Mouse (Mus musculus) left cerebral cortex, adult 18-20 months (tissue): ENCODE measurements around the gene Pth1r. TPM values are rescaled to one million over a fixed set of nuclear protein-coding genes. Genes with fewer than 3 reads are reported as not detected.

Experiments used
- DNase-seq, 2 experiments: peaks; one replicate each; pipeline ENCODE4 v3.0.0; 2021 to 2022; ENCODE audit warnings: low spot score in 2 of 2, mixed read lengths in 1 of 2
- total RNA-seq, 2 experiments: library from RNA; stranded (reverse); gene quantifications; 2 replicates each; pipeline ENCODE4 v1.2.3; 2021

Gene Pth1r
- total RNA-seq, 2 experiments from 2014 or later, result 5.3 to 6.9 TPM

DNA sequence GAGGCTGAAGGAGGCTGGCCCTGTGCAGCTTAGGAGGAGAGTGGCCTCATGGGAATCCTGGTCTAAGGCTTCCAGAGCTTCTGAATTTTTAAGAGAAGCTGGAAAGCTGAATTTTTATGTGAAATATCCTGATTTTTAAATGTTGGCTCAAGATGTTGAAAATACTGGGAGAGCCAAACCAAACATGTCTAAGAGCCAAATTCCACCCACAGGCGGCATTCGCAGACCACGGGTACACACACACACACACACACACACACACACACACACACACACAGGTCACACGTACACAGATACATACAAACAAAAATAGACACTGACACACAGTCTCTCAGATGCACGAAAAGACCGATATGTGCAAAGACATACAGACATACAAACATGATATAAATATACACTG, 28.9 kb downstream of the Pth1r start:
- DNase-seq, result no peak

- DNase-seq, result peak; percentile 60 to 66
These were observed 30.2 kb downstream of the Pth1r start for GRCm38 (mm10) chr9:110716775-110717174.

- no peak for DNase-seq
These were observed 31.5 kb downstream of the Pth1r start for GRCm38 (mm10) chr9:110715426-110715825.

GRCm38 (mm10) chr9:110713389-110713788, 33.6 kb downstream of the Pth1r start:
- no peak for DNase-seq

DNA sequence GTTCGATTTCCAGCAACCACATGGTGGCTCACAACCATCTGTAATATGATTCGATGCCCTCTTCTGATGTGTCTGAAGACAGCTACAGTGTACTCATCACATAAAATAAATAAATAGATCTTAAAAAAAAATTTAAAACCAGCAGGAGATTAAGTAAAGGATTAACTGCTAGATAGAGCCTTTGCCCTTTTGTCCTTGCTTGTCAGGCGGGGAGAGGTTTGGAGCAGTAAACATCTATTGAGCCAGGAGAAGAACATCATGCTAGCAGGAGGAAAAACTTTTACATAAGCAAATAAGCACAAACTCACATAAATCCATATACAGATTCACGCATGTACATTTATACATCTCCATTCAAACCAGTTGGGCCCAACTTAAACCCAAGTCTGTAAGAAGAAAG, 34.4 kb downstream of the Pth1r start:
- DNase-seq, result no peak

DNA sequence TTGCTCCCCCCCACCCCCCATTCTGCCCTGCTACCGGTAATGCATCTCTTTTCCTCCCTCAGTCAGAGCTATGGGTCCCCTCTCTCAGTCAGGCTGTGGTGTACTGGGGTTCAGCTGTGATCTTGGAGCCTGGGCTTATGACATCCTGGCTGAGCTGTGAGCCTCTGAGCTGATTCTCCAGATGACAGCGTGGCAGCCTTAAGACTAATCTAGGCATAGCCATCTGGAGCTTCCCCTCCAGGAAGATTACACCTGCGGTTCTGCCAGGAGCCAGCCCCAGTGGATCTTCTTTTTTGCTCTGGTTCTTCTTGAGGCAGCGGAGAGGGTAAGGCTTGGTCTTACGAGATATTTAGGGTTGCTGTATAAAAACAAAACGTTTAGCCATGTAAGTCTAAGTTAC, 34.9 kb downstream of the Pth1r start:
- DNase-seq, result no peak

DNA sequence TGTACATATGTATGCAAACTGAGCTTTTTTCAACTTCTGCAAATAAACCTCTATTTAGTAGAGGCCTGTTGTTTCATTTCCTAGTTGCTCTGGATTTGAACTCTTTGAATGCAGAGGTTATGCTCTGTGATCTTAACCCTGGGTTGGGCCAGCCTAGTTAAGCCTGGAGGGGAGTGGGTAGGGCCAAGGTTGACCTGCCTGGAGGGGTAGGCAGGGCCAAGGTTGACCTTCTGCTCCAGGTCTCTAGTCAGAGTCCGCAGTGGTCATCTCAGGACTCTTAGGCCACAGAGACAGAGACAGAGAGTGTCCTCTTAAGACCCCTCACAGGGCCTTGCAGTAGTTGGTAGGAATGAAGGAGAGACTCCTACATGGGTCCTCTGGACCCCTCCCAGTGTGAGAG, 35.4 kb downstream of the Pth1r start:
- no peak for DNase-seq

GRCm38 (mm10) chr9:110709640-110710258, 37.2 kb downstream of the Pth1r start:
- DNase-seq, result peak; percentile 70 to 71

DNA sequence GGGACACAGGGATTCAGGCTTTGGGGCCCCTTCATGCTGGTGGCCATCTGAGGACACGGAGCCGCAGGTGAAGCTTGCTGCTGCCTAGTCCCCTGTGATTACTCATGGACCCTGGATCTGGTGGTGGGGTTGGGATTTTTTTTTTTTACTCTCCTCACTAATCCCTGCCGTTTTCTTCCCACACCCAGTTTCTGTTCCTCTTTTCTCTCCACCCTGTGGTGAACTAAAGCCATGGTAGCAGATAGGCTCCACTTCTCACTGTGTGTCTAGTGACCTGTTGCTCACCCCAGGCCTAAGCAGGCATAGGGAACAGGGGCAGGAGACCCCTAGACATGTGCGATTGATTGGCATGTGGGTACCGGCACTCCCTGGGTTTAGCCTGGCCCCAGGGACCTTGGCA, 40.2 kb downstream of the Pth1r start:
- no peak for DNase-seq

GRCm38 (mm10) chr9:110703951-110704350, 43.0 kb downstream of the Pth1r start:
- DNase-seq, result no peak

DNA sequence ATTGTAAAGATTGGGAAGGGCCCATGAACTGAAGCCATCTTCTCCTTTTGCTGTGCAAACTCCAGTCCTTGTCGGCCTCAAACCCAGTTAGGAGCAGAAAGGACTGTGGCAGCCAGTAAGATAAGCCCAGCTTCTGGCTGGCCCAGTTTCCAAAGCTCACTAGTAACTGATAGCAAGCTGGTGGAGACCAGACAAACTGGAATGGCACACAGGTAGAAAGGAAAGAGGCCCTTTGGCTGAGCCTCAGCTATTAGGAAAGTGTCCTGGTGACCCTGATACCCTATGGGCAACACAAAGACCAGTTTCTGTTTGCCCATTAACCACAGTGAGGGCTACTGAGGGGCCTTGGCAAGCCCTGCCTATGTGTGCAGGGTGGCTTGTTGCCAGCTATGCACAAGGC, 44.1 kb downstream of the Pth1r start:
- DNase-seq, result no peak

DNA sequence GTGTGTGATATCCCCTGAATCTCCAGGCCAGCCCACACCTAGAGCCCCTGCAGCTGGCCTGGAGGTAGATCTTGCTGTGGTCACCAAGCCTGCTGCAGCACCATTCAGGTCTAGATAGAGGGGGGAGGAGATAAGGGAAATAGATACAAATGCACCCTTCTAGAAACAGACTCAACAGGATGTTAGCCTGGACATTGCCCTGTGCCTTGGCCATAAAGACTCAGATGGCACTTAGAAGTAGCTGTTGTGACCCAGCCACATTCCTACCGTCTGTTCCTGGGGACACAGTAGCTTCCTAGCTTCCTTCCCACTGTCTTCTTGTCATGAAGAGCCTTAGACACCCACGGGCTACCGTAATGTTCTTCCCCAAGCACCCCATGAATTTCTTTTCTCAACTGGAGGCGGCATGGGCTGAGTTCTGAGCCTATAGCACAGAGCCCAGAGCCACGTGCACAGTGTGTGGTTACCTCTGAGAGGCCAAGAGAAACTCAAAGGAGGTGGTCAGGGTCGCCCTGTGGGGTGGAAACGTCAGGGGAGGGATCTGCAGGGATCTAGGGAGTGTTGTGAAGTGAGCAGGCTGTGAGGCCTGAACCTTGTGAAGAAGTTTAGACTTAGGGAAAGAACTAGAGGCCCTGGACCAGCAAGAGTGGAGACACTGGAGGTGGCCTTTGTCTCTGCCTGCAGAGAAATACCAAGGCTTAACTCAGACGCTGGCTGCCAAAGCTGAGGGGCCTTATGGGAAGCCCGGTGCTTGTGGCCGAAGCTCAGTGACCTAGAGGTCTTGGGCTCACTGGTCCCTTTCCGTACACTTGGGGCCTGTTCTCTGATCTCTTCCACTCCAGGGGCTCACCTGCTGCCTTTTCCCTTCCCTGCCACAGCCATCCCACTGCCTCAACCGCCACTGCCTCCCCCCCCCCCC, 45.6 kb downstream of the Pth1r start:
- no peak for DNase-seq

DNA sequence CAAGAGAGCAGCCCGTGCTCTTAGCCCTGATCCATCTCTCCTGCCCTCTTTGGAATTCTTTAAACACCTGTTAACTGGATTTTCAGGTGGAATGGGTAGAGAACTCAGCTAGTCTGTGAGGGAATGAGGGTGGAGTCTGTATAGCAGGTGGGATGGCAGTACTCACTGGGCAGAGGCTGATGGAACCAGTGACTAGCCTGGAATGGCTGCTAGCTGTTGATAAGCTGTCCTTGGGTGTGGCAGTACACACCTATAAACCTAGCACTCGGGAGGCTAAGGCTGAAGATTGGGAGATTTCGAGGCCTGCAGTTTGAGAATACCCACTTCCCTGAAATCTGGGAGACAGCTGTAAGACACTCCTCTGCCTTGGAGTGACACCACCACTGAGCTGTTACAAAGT, 47.4 kb downstream of the Pth1r start:
- DNase-seq, result no peak

DNA sequence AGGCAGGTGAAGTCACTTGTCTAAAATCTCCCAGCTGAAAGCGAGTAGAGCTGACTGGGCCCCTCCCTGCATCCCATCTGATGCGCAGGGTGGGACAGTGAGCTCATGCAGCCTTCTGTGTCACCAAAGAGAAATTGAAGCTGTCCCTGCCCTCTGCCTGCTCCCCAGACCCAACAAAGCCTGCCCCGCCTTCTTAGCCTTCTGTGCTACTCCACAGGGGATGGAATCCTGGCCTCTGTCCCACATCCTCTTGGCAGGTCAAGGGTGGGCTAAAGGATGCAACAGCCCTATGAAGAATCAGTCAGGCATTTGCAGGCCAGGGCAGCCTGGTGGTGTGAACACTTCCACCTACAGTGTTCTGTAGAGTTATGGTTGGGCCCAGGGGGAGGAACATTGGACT, 49.5 kb downstream of the Pth1r start:
- DNase-seq, result no peak

DNA sequence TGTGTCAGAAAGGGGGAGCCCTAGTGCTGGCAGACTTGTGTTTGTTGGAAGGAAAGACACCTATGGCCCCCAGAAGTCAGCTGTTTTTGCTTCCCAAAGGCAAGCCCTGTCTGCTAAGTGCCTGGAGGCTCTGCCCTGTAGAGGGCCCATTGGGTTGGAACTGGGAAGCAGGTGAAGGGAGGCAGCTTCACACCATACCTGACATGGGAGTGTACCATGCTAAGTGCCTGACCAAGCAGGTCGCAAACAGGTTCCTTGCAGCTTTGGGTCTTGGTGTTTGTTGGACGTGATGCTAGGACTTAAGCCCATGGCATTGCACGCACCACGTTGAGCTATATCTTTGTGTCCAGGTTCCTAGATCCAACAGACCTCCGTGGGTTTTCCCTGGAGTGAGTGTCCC, 50.5 kb downstream of the Pth1r start:
- no peak for DNase-seq

DNA sequence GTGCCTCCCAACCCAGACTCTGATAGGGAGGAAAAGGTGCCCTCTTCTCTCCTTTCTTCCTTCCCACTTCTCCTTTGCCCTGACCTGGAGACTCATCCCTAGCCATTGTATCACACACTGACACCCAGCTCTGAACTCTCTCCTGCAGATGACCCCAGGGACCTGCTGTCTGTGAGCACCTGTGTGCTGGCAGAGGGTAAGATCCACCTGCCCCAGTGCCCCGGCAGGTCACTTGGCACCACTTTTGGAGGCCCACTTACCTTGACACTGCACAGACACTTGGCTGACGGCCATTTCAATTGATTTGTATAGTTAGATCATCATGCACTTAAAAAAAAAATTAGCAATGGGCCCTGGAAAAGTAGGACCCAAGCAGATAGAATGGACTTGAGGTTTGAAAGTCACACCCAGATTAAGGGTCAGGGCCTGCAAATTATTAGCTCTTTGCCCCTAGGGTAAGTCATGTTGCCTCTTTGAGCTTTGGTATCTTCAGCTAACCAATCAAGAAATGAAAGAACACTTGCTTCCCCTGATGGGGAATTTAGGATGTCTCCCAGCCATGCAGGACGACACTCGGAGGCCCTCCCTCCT, 51.7 kb downstream of the Pth1r start:
- no peak for DNase-seq

- no peak for DNase-seq
These were observed 57.6 kb downstream of the Pth1r start for GRCm38 (mm10) chr9:110689261-110689779.

GRCm38 (mm10) chr9:110687846-110688245, 59.1 kb downstream of the Pth1r start:
- no peak for DNase-seq

DNA sequence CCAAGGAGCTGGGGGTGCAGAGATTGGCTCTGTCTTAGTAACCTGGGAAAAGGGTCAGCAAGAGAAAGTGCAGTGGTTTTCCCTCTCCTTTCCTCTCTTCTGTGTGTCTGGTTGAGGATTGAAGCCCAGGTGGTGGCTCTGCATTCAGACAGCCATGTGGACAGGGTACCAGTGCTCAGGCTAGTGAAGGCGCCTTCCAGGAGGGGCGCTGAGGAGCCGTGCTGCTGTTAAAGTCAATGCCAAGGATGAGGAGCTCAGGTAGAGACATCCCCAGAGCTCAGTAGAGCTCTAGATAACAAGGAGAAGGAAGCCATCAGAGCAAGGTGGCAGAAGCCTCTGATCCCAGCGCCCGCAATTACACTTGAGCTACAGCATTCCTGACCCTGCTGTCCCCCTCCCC, 59.9 kb downstream of the Pth1r start:
- DNase-seq, result no peak

DNA sequence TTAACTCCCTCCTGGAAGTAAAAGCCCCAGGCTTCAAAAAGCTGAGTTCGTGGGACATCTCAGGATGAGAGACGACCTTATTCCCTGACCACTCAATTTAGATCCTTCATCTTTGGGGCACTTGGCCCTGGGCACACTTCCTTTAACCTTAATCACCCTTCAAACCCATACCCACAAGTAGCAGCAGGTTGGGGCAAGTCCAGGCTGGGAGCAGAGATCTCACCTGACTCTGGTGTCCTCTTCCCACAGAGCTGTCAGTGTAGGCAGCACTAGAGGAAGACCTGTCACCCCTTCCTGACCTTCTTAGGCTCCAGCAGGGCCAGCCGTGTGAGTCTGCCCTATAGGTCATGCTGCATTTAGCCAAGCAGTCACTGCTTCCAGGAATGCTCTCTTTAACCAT, 60.5 kb downstream of the Pth1r start:
- DNase-seq, result no peak

DNA sequence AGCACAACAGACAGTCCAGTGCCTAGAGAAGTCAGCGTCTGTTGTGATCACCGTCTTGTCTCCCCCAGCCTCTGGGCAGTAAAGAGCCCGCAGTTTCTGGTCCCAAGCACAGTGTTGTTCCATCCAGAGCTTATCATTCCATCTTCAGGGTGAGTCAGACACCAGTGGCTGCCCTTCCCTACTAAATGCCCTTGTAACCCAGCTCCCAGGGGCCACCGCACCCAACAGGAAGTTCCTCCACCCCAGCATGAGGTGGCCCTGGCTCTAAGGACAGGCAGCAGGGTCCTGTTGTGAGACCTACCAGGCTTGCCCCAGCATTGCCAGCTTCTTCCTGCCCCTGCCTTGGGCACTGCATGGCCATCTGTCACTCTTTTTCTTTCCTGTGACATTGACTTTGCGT, 61.4 kb downstream of the Pth1r start:
- DNase-seq, result no peak

DNA sequence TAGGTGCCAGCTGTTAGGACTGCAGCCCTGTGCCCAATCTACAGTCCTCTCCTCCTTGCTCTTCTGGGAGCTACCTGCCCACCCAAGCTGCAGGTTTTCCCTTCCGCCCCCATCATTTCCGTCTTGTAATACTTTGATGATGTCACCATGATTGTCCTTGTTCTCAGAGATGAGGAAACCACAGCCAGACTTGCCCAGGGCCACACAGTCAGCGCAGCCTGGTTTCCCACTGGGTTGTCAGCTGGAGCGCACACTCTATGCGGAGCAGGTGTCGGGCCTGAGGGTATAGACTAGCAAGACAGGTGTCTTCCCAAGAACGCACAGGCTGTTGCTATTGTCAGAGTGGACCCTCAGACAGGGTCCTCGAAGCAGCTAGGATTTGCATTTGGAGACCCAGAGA, 61.8 kb downstream of the Pth1r start:
- DNase-seq, result no peak
